ENCODE assay signal across 19 mouse cellular contexts in the genomic region with DNA sequence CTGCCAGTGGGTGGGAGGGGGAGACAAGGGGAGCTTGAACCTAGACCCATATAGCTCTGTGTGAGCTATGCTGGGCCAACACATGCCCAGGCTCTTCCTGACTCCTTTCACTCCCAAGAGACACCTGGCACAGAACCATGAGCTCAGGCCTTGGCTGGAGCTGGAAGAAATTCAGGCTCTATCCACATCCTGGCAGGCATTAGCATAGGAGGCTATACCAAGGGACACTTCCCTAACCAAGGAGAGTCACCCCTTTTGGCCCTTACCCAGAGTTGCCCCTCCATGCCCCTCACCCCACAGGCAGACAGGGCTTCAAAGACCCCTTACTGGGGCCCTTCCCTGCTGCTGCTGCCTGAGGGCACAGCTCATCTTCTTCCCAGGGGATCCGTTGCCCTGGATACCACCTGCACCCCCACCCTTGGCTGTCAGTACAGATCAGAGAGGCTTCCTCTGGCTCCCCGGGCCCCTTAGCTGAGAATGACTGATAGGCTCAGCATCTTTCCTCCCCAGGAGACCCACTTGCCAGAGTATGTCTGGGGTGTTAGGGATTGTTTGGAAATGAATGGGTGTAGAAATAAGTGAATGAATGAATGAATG. TPM values are rescaled to one million over a fixed set of nuclear protein-coding genes. Genes with fewer than 3 reads are reported as not detected.
A peak's percentile ranks its signal among the peaks of the same experiment; 100 is the strongest.
DNase-seq lines count a peak whose midpoint lies in the region; ATAC-seq and TF ChIP-seq lines count a peak whose summit lies in the region.
"Had no signal": no experiment of that assay in that cellular context is flagged by ENCODE, and none has a peak within 500 bp of the region (broad histone marks: within the 10 kb centered on the region; RNA-seq: fewer than 3 reads in every experiment).

No protein-coding gene starts in this region.

- WGBS in heart, embryonic 11.5 days (ENCODE audit: insufficient replicate concordance) = 27% methylated on average over 2 of the region's 2 CpGs
- WGBS in hindbrain, postnatal 0 days = 8% methylated on average over 2 of the region's 2 CpGs

- H3K9me3 ChIP-seq in heart, embryonic 11.5 days (replicated peaks; ENCODE audit: control insufficient read depth, low read length) = no peaks in the 10 kb centered on the region
- no peaks in the 10 kb centered on the region for H3K9me3 ChIP-seq in hindbrain, postnatal 0 days (ENCODE audit: low read length)
- H3K9me3 ChIP-seq: embryonic facial prominence, embryonic 15.5 days; heart, embryonic 12.5 days had no signal

- no peak overlapping the region for H3K9ac ChIP-seq in heart, embryonic 11.5 days (ENCODE audit: low read depth, low read length)
- H3K9ac ChIP-seq in hindbrain, postnatal 0 days (replicated peaks; ENCODE audit: low read length) = no peak overlapping the region
- H3K9ac ChIP-seq: embryonic facial prominence, embryonic 15.5 days; heart, embryonic 12.5 days; liver, embryonic 14.5 days had no signal

- H3K27me3 ChIP-seq in heart, embryonic 11.5 days (ENCODE audit: control insufficient read depth, insufficient read depth, low read length) = peaks cover 2% of the 10 kb centered on the region; the same call in 1 of the 2 replicates
- H3K27me3 ChIP-seq in hindbrain, postnatal 0 days (ENCODE audit: insufficient read depth, low read length) = no peaks in the 10 kb centered on the region
- H3K27me3 ChIP-seq: embryonic facial prominence, embryonic 15.5 days had no signal

- H3K4me2 ChIP-seq in heart, embryonic 11.5 days = no peak overlapping the region
- no peak overlapping the region for H3K4me2 ChIP-seq in hindbrain, postnatal 0 days (ENCODE audit: low read depth, low read length)
- H3K4me2 ChIP-seq: embryonic facial prominence, embryonic 15.5 days; heart, embryonic 12.5 days had no signal

- DNase-seq in adrenal gland, postnatal 10 days = peak; percentile 60
- DNase-seq in adrenal gland, adult 18-20 months (ENCODE audit: low spot score in 2 of 2) = no peak
- DNase-seq in heart, adult 11 months = no peak
- DNase-seq in hindbrain, postnatal 0 days (ENCODE audit: low spot score) = no peak
- DNase-seq in retina, embryonic 14.5 days (ENCODE audit: low spot score) = peak; percentile 39
- no peak for DNase-seq in right cerebral cortex, postnatal 25 days
- no peak for DNase-seq in urinary bladder, adult 2 months (ENCODE audit: low spot score)
- DNase-seq: gastrocnemius, postnatal 25 days; layer of hippocampus, adult 9-11 months; lung, postnatal 10 days; right cerebral cortex, postnatal 14 days had no signal

- ATAC-seq in heart, embryonic 11.5 days (replicated peaks; ENCODE audit: insufficient number of reproducible peaks, low FRiP score, low TSS enrichment) = 0 out of 2 replicates have a peak, but pooled peaks have one; percentile 28
- peak; percentile 17; the same call in 1 of the 2 replicates for ATAC-seq in hindbrain, postnatal 0 days

- no peaks in the 10 kb centered on the region for H3K36me3 ChIP-seq in heart, embryonic 11.5 days (ENCODE audit: control insufficient read depth, insufficient read depth, low read length)
- no peaks in the 10 kb centered on the region for H3K36me3 ChIP-seq in hindbrain, postnatal 0 days (ENCODE audit: insufficient read depth, low read length)
- H3K36me3 ChIP-seq: embryonic facial prominence, embryonic 15.5 days; heart, embryonic 12.5 days had no signal

- H3K4me1 ChIP-seq in heart, embryonic 11.5 days (ENCODE audit: control insufficient read depth, insufficient read depth, low read length) = 0 out of 2 replicates have a peak, but pooled peaks cover 3% of the 10 kb centered on the region
- H3K4me1 ChIP-seq in hindbrain, postnatal 0 days (ENCODE audit: insufficient read depth, low read length) = peaks cover 15% of the 10 kb centered on the region

- no peak overlapping the region for H3K27ac ChIP-seq in heart, embryonic 11.5 days (ENCODE audit: low read depth, low read length)
- no peak overlapping the region for H3K27ac ChIP-seq in hindbrain, postnatal 0 days
- H3K27ac ChIP-seq: embryonic facial prominence, embryonic 15.5 days; liver, embryonic 14.5 days had no signal

- no peak for TF ChIP-seq CTCF in hindbrain, postnatal 0 days (IDR thresholded peaks at IDR 0.05; ENCODE audit: low read depth)

- H3K4me3 ChIP-seq in heart, embryonic 11.5 days (ENCODE audit: low read depth, low read length) = no peak overlapping the region
- H3K4me3 ChIP-seq in hindbrain, postnatal 0 days (ENCODE audit: low read length) = no peak overlapping the region
- H3K4me3 ChIP-seq: embryonic facial prominence, embryonic 15.5 days; heart, embryonic 12.5 days had no signal

RNA-seq across cellular contexts. Expression of a gene that starts 37.3 kb away (rescaled TPM):
- under 1 TPM; 0.66 to 0.94 TPM for total RNA-seq in adrenal gland, postnatal 10 days (2021)
- total RNA-seq in adrenal gland, adult 18-20 months (2021) = under 1 TPM; 0.20 to 0.26 TPM
- polyA plus RNA-seq in heart, embryonic 11.5 days (2014; fragmentation: Nextera tagmentation; extraction: Ambion mirVana) = 0.25 and 0.26 TPM in 2 replicates
- 38.2 and 55.7 TPM in 2 replicates for total RNA-seq in hindbrain, postnatal 0 days (2014; rRNA removed)
- polyA plus RNA-seq in hindbrain, postnatal 0 days (2015; fragmentation: Nextera tagmentation; extraction: Ambion mirVana) = 20.4 and 23.1 TPM in 2 replicates
- 4.3 and 4.9 TPM in 2 replicates for polyA plus RNA-seq in urinary bladder, adult 2 months (2012; rRNA removed)
- total RNA-seq: neutrophil, adult 5-6 weeks had no signal

RNA-seq across cellular contexts. Expression of a gene that starts 52.9 kb away (rescaled TPM):
- total RNA-seq in adrenal gland, postnatal 10 days (2021) = not detected
- total RNA-seq in adrenal gland, adult 18-20 months (2021) = not detected
- polyA plus RNA-seq in heart, embryonic 11.5 days (2014; fragmentation: Nextera tagmentation; extraction: Ambion mirVana) = not detected in 2 replicates
- total RNA-seq in hindbrain, postnatal 0 days (2014; rRNA removed) = not detected in 2 replicates
- polyA plus RNA-seq in hindbrain, postnatal 0 days (2015; fragmentation: Nextera tagmentation; extraction: Ambion mirVana) = not detected in 2 replicates
- polyA plus RNA-seq in urinary bladder, adult 2 months (2012; rRNA removed) = not detected in 2 replicates
- total RNA-seq: gastrocnemius, postnatal 25 days; megakaryocyte-erythroid progenitor cell, adult 5-6 weeks; neutrophil, adult 5-6 weeks had no signal
- polyA plus RNA-seq: embryonic facial prominence, embryonic 15.5 days; kidney, embryonic 14.5 days; limb, embryonic 11.5 days; liver, embryonic 14.5 days had no signal

Comparison
In these comparisons a context has a peak if more than half of its experiments do, and no peak if none do; other contexts are left out.
1. DNase-seq: peak in adrenal gland, postnatal 10 days (single experiment) and retina, embryonic 14.5 days (single experiment); none in adrenal gland, adult 18-20 months (0 of 2), heart, adult 11 months (single experiment), hindbrain, postnatal 0 days (single experiment), right cerebral cortex, postnatal 25 days (single experiment) and urinary bladder, adult 2 months (single experiment).
2. RNA of a gene that starts 37.3 kb away (total RNA-seq): 38.2 to 55.7 TPM in hindbrain, postnatal 0 days; 0.66 to 0.94 TPM in adrenal gland, postnatal 10 days and 0.20 to 0.26 TPM in adrenal gland, adult 18-20 months; every median in the first group is over 10 times any median in the second.